21 mouse cellular contexts compared by ENCODE assay signal in genomic region chr13:63087865-63088683, GRCm38 (mm10).
DNase-seq lines count a peak whose midpoint lies in the region; ATAC-seq and TF ChIP-seq lines count a peak whose summit lies in the region.
"Had no signal": no experiment of that assay in that cellular context is flagged by ENCODE, and none has a peak within 500 bp of the region (broad histone marks: within the 10 kb centered on the region; RNA-seq: fewer than 3 reads in every experiment).

No protein-coding gene starts in this region.

- no peak for TF ChIP-seq CTCF in MEL (IDR thresholded peaks at IDR 0.05 in 2 of 3, conservative IDR thresholded peaks at IDR 0.05 in 1 of 3; ENCODE audit: control insufficient read depth in 1 of 3, insufficient read depth in 1 of 3, low read depth in 2 of 3, low read length in 3 of 3, poor library complexity in 1 of 3, severe bottlenecking in 1 of 3)
- no peak for TF ChIP-seq CTCF in olfactory bulb, adult 2 months (IDR thresholded peaks at IDR 0.05; ENCODE audit: insufficient read depth, low read depth, low read length)

- no peak overlapping the region for H3K4me3 ChIP-seq in MEL (ENCODE audit: control insufficient read depth in 1 of 2, insufficient read depth in 1 of 2, low read depth in 2 of 2, low read length in 2 of 2)
- H3K4me3 ChIP-seq in olfactory bulb, adult 2 months (ENCODE audit: insufficient read depth, low read depth, low read length), result no peak overlapping the region
- no peak overlapping the region for H3K4me3 ChIP-seq in hindbrain, embryonic 11.5 days (ENCODE audit: low read depth, low read length)
- H3K4me3 ChIP-seq: gastrocnemius, adult 2 months; heart, adult 2 months; heart, embryonic 15.5 days had no signal

- TF ChIP-seq POLR2A in MEL (IDR thresholded peaks at IDR 0.05; ENCODE audit: control insufficient read depth in 1 of 2, insufficient read depth in 1 of 2, low read depth in 1 of 2, low read length in 2 of 2, poor library complexity in 1 of 2), result no peak
- no peak for TF ChIP-seq POLR2A in olfactory bulb, adult 2 months (IDR thresholded peaks at IDR 0.05; ENCODE audit: insufficient read depth, low read depth, low read length)

- H3K4me2 ChIP-seq in hindbrain, embryonic 11.5 days (replicated peaks; ENCODE audit: low read depth, low read length), result no peak overlapping the region
- H3K4me2 ChIP-seq: heart, embryonic 15.5 days; liver, embryonic 11.5 days; midbrain, embryonic 11.5 days had no signal

- H3K36me3 ChIP-seq in MEL (ENCODE audit: control insufficient read depth in 1 of 2, insufficient read depth in 2 of 2, low read length in 2 of 2), result no peaks in the 10 kb centered on the region
- H3K36me3 ChIP-seq in hindbrain, embryonic 11.5 days (ENCODE audit: control insufficient read depth, insufficient read depth, low read length), result no peaks in the 10 kb centered on the region
- H3K36me3 ChIP-seq: heart, embryonic 15.5 days had no signal

- 56% methylated on average over 7 of the region's 7 CpGs for WGBS in olfactory bulb, adult 2 months
- 94% methylated on average over 7 of the region's 7 CpGs for WGBS in hindbrain, embryonic 11.5 days

- no peak overlapping the region for H3K9ac ChIP-seq in MEL (ENCODE audit: control insufficient read depth, low read depth, low read length, poor library complexity, severe bottlenecking)
- no peak overlapping the region for H3K9ac ChIP-seq in hindbrain, embryonic 11.5 days (ENCODE audit: low read depth, low read length)
- H3K9ac ChIP-seq: heart, embryonic 15.5 days had no signal

- ATAC-seq in hindbrain, embryonic 11.5 days (ENCODE audit: low FRiP score), result no peak
- ATAC-seq: activated CD4-positive, CD25-positive, alpha-beta regulatory T cell, adult 4 months; forebrain, embryonic 16.5 days had no signal

- no peak overlapping the region for H3K27ac ChIP-seq in MEL (ENCODE audit: control insufficient read depth, low read depth, low read length)
- H3K27ac ChIP-seq in olfactory bulb, adult 2 months (ENCODE audit: insufficient read depth, low read depth, low read length), result peak overlapping the region; percentile 51; the same call in 1 of the 2 replicates
- no peak overlapping the region for H3K27ac ChIP-seq in hindbrain, embryonic 11.5 days (ENCODE audit: low read depth, low read length)
- H3K27ac ChIP-seq: gastrocnemius, adult 2 months; heart, adult 2 months; heart, embryonic 15.5 days; macrophage had no signal

- peak; percentile 23 to 63 for DNase-seq in layer of hippocampus, adult 18-20 months (ENCODE audit: low spot score in 2 of 2)
- DNase-seq in layer of hippocampus, adult 9-10 months (ENCODE audit: low spot score), result no peak
- DNase-seq in MEL (ENCODE audit: low read depth, low spot score), result peak; percentile 31
- DNase-seq in brain, adult 2 months (ENCODE audit: low read depth, low spot score), result peak; percentile 64
- DNase-seq in hindbrain, embryonic 11.5 days (ENCODE audit: low spot score), result no peak
- DNase-seq in thymus, postnatal 36 days, result no peak
- DNase-seq in adrenal gland, adult 18-20 months (ENCODE audit: low spot score in 2 of 2), result no peak
- DNase-seq: adrenal gland, postnatal 25 days; cerebellum, adult 9-11 months; gastrocnemius, adult 2 months; kidney, adult 9 months; lung, adult 2 months had no signal

- no peak for TF ChIP-seq RAD21 in MEL (IDR thresholded peaks at IDR 0.05; ENCODE audit: low read depth, low read length)

- TF ChIP-seq EP300 in MEL (IDR thresholded peaks at IDR 0.05; ENCODE audit: low read depth in 1 of 2, low read length in 2 of 2), result no peak

- H3K4me1 ChIP-seq in MEL (ENCODE audit: control insufficient read depth in 1 of 2, insufficient read depth in 2 of 2, low read length in 2 of 2), result peaks cover 2 to 3% of the 10 kb centered on the region in 2 experiments; a peak in 1 of 4 replicates
- H3K4me1 ChIP-seq in olfactory bulb, adult 2 months (ENCODE audit: control insufficient read depth, insufficient read depth, low read length), result peaks cover 6% of the 10 kb centered on the region
- no peaks in the 10 kb centered on the region for H3K4me1 ChIP-seq in hindbrain, embryonic 11.5 days (replicated peaks; ENCODE audit: control insufficient read depth, insufficient read depth, low read length)
- H3K4me1 ChIP-seq: heart, embryonic 15.5 days had no signal

- no peaks in the 10 kb centered on the region for H3K27me3 ChIP-seq in MEL (ENCODE audit: control insufficient read depth in 1 of 2, insufficient read depth in 2 of 2, low read length in 2 of 2)
- no peaks in the 10 kb centered on the region for H3K27me3 ChIP-seq in hindbrain, embryonic 11.5 days (ENCODE audit: control insufficient read depth, insufficient read depth, low read length)
- H3K27me3 ChIP-seq: CH12.LX; heart, embryonic 15.5 days had no signal

- H3K79me2 ChIP-seq in MEL (ENCODE audit: control insufficient read depth, insufficient read depth, low read length, poor library complexity), result no peaks in the 10 kb centered on the region

- no peaks in the 10 kb centered on the region for H3K9me3 ChIP-seq in MEL (replicated peaks; ENCODE audit: insufficient read depth, low read length)
- no peaks in the 10 kb centered on the region for H3K9me3 ChIP-seq in hindbrain, embryonic 11.5 days (ENCODE audit: control insufficient read depth, low read length)
- H3K9me3 ChIP-seq: heart, embryonic 15.5 days had no signal

TF ChIP-seq in MEL, 35 proteins besides CTCF, POLR2A, EP300 and RAD21:
- TF ChIP-seq SIN3A (IDR thresholded peaks at IDR 0.05; ENCODE audit: low read length), result no peak
- TF ChIP-seq MYB (IDR thresholded peaks at IDR 0.05; ENCODE audit: low read depth, low read length), result no peak
- no peak for TF ChIP-seq USF2 (IDR thresholded peaks at IDR 0.05; ENCODE audit: borderline replicate concordance in 1 of 2, insufficient read depth in 1 of 2, low read depth in 1 of 2, low read length in 2 of 2)
- TF ChIP-seq ETS1 (IDR thresholded peaks at IDR 0.05; ENCODE audit: low read depth, low read length), result no peak
- TF ChIP-seq MXI1 (IDR thresholded peaks at IDR 0.05; ENCODE audit: low read depth, low read length), result no peak
- no peak for TF ChIP-seq JUND (IDR thresholded peaks at IDR 0.05; ENCODE audit: low read depth, low read length)
- no peak for TF ChIP-seq ZKSCAN1 (IDR thresholded peaks at IDR 0.05; ENCODE audit: low read depth, low read length)
- no peak for TF ChIP-seq SMC3 (IDR thresholded peaks at IDR 0.05; ENCODE audit: low read depth, low read length)
- no peak for TF ChIP-seq ZC3H11A (IDR thresholded peaks at IDR 0.05; ENCODE audit: low read depth, low read length)
- no peak for TF ChIP-seq MAFK (IDR thresholded peaks at IDR 0.05; ENCODE audit: borderline replicate concordance, low read depth, low read length)
- TF ChIP-seq MAX (IDR thresholded peaks at IDR 0.05; ENCODE audit: low read length), result no peak
- no peak for TF ChIP-seq TAL1 (IDR thresholded peaks at IDR 0.05; ENCODE audit: low read length)
- TF ChIP-seq HCFC1 (IDR thresholded peaks at IDR 0.05; ENCODE audit: low read depth, low read length), result no peak
- no peak for TF ChIP-seq USF1 (IDR thresholded peaks at IDR 0.05; ENCODE audit: low read depth, low read length)
- TF ChIP-seq TCF12 (IDR thresholded peaks at IDR 0.05; ENCODE audit: low read depth, low read length), result no peak
- TF ChIP-seq UBTF (IDR thresholded peaks at IDR 0.05; ENCODE audit: borderline replicate concordance, insufficient read depth, low read depth, low read length), result no peak
- TF ChIP-seq NRF1 (IDR thresholded peaks at IDR 0.05; ENCODE audit: insufficient read depth, low read depth, low read length, poor library complexity, severe bottlenecking), result no peak

Comparison
In these comparisons a context has a peak if more than half of its experiments do, and no peak if none do; other contexts are left out.
1. DNase-seq: peak in layer of hippocampus, adult 18-20 months (2 of 2), MEL (single experiment) and brain, adult 2 months (single experiment); none in layer of hippocampus, adult 9-10 months (single experiment), hindbrain, embryonic 11.5 days (single experiment), thymus, postnatal 36 days (0 of 2) and adrenal gland, adult 18-20 months (0 of 2).